Comparison of ENCODE assay signal across 12 mouse cellular contexts in the genomic region with DNA sequence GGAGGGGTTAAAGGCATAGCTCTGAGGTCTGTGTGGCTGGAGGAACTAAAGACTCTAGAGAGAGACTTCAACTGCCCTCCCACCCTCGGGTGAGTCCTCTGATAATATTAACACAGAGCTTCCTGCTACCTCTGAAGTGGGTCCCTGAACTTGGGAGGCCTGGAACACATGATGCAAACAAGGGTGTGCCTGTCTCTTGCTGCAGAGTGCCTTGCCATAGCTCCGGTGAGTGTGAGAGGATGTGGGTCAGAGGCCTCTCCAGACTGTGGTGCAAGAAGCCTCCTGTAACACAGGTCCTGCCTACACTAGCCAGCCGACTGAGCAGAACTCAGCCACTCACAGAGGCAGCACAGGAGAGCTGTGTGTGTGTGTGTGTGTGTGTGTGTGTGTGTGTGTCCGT. TPM values are rescaled to one million over a fixed set of nuclear protein-coding genes. Genes with fewer than 3 reads are reported as not detected.
A peak's percentile ranks its signal among the peaks of the same experiment; 100 is the strongest.
DNase-seq lines count a peak whose midpoint lies in the region; ATAC-seq and TF ChIP-seq lines count a peak whose summit lies in the region.
"Had no signal": no experiment of that assay in that cellular context is flagged by ENCODE, and none has a peak within 500 bp of the region (broad histone marks: within the 10 kb centered on the region; RNA-seq: fewer than 3 reads in every experiment).

No protein-coding gene starts in this region.

- no peak overlapping the region for H3K4me2 ChIP-seq in liver, postnatal 0 days (ENCODE audit: low read depth, low read length)
- H3K4me2 ChIP-seq: embryonic facial prominence, embryonic 12.5 days; kidney, embryonic 15.5 days; limb, embryonic 12.5 days had no signal

- no peak overlapping the region for H3K4me3 ChIP-seq in liver, postnatal 0 days (ENCODE audit: low read depth, low read length)
- H3K4me3 ChIP-seq: embryonic facial prominence, embryonic 12.5 days; kidney, embryonic 15.5 days; limb, embryonic 12.5 days had no signal

- H3K36me3 ChIP-seq in liver, postnatal 0 days (replicated peaks; ENCODE audit: insufficient read depth, low read length) = no peaks in the 10 kb centered on the region
- H3K36me3 ChIP-seq: embryonic facial prominence, embryonic 12.5 days; kidney, embryonic 15.5 days; limb, embryonic 12.5 days had no signal

- peak; percentile 95 for ATAC-seq in liver, postnatal 0 days
- ATAC-seq in neutrophil, adult 5-6 weeks (ENCODE audit: extremely low read depth, insufficient number of reproducible peaks, low FRiP score, poor library complexity, severe bottlenecking) = peak; percentile 31; the same call in 1 of the 2 replicates

- H3K27ac ChIP-seq in liver, postnatal 0 days (ENCODE audit: low read depth) = peak overlapping the region; percentile 44
- H3K27ac ChIP-seq: embryonic facial prominence, embryonic 12.5 days; kidney, embryonic 15.5 days; limb, embryonic 12.5 days had no signal

- H3K4me1 ChIP-seq in liver, postnatal 0 days (ENCODE audit: insufficient read depth) = no peaks in the 10 kb centered on the region
- H3K4me1 ChIP-seq: embryonic facial prominence, embryonic 12.5 days had no signal

- peak; percentile 29 for DNase-seq in ovary, adult 18-20 months (ENCODE audit: low spot score)
- no peak for DNase-seq in ovary, postnatal 10 days (ENCODE audit: low spot score)
- peak; percentile 57 for DNase-seq in adipocyte (ENCODE audit: low spot score)
- DNase-seq in liver, postnatal 0 days = peak; percentile 66
- DNase-seq in right cerebral cortex, postnatal 4 days = no peak
- DNase-seq in T-cell, adult 2 months (ENCODE audit: low spot score) = no peak
- no peak for DNase-seq in cerebellum, postnatal 36 days
- DNase-seq: heart, postnatal 10 days had no signal

- no peaks in the 10 kb centered on the region for H3K27me3 ChIP-seq in liver, postnatal 0 days (ENCODE audit: insufficient read depth, low read length)
- H3K27me3 ChIP-seq: embryonic facial prominence, embryonic 12.5 days; kidney, embryonic 15.5 days; limb, embryonic 12.5 days had no signal

- H3K9me3 ChIP-seq in liver, postnatal 0 days (ENCODE audit: low read length) = no peaks in the 10 kb centered on the region
- H3K9me3 ChIP-seq: embryonic facial prominence, embryonic 12.5 days; kidney, embryonic 15.5 days; limb, embryonic 12.5 days had no signal

- WGBS in liver, postnatal 0 days (ENCODE audit: insufficient replicate concordance) = 14% methylated on average over 4 of the region's 4 CpGs

- TF ChIP-seq EP300 in liver, postnatal 0 days (IDR thresholded peaks at IDR 0.05; ENCODE audit: low read depth) = no peak

- no peak for TF ChIP-seq CTCF in liver, postnatal 0 days (IDR thresholded peaks at IDR 0.05; ENCODE audit: low read depth)

- H3K9ac ChIP-seq in liver, postnatal 0 days (replicated peaks) = no peak overlapping the region
- H3K9ac ChIP-seq: embryonic facial prominence, embryonic 12.5 days; kidney, embryonic 15.5 days; limb, embryonic 12.5 days had no signal

RNA-seq across cellular contexts. Expression of a gene that starts 45.2 kb away (rescaled TPM):
- polyA plus RNA-seq in liver, postnatal 0 days (2015; fragmentation: Nextera tagmentation; extraction: Ambion mirVana) = 7.5 and 9.1 TPM in 2 replicates
- 0.12 TPM in 1 of 2 replicates, not detected in the other for total RNA-seq in neutrophil, adult 5-6 weeks (2017)
- total RNA-seq: heart, postnatal 10 days had no signal

RNA-seq across cellular contexts. Expression of a gene that starts 45.7 kb away (rescaled TPM):
- polyA plus RNA-seq in liver, postnatal 0 days (2015; fragmentation: Nextera tagmentation; extraction: Ambion mirVana) = 4.8 and 6.4 TPM in 2 replicates
- total RNA-seq in neutrophil, adult 5-6 weeks (2017) = 86.2 and 101 TPM in 2 replicates

Comparison
In these comparisons a context has a peak if more than half of its experiments do, and no peak if none do; other contexts are left out.
1. DNase-seq: peak in ovary, adult 18-20 months (single experiment), adipocyte (single experiment) and liver, postnatal 0 days (single experiment); none in ovary, postnatal 10 days (single experiment), right cerebral cortex, postnatal 4 days (single experiment), T-cell, adult 2 months (single experiment) and cerebellum, postnatal 36 days (0 of 2).